Mouse (Mus musculus) C2C12 (cell line): ENCODE results near the gene Nav3. TPM values are rescaled to one million over a fixed set of nuclear protein-coding genes. Genes with fewer than 3 reads are reported as not detected.

Experiments
- H3K27me3 ChIP-seq: one replicate; pipeline ENCODE4 v1.6.1; 2011; ENCODE audit not compliant: control insufficient read depth, insufficient read depth, insufficient read length
- H3K36me3 ChIP-seq: one replicate; pipeline ENCODE4 v1.6.1; 2011; ENCODE audit not compliant: control insufficient read depth, insufficient read depth
- H3K4me3 ChIP-seq: one replicate; pipeline ENCODE4 v1.5.1; 2011; ENCODE audit warnings: mild to moderate bottlenecking, control low read depth; ENCODE audit not compliant: poor library complexity, insufficient read depth, severe bottlenecking
- H3K79me2 ChIP-seq: one replicate; pipeline ENCODE4 v1.6.1; 2011; ENCODE audit not compliant: control insufficient read depth, insufficient read depth
- H3K79me3 ChIP-seq: one replicate; pipeline ENCODE4 v1.6.1; 2011; ENCODE audit warnings: low read depth, control low read depth
- H3ac ChIP-seq: one replicate; pipeline ENCODE3; 2011; ENCODE audit warnings: low read depth; ENCODE audit not compliant: control insufficient read depth, insufficient read length
- CEBPB ChIP-seq: IDR thresholded peaks from one replicate; pipeline ENCODE4 v1.6.1; 2011; ENCODE audit warnings: low read depth, mild to moderate bottlenecking, control low read depth, moderate library complexity
- CTCF ChIP-seq: IDR thresholded peaks from one replicate; pipeline ENCODE4 v1.5.1; 2011; ENCODE audit not compliant: control insufficient read depth, insufficient read depth, insufficient read length
- FOSL1 ChIP-seq: IDR thresholded peaks from one replicate; pipeline ENCODE4 v1.8.0; 2011; ENCODE audit warnings: mild to moderate bottlenecking, low read length; ENCODE audit not compliant: poor library complexity, insufficient read depth, severe bottlenecking
- MAX ChIP-seq: IDR thresholded peaks from one replicate; pipeline ENCODE4 v1.6.1; 2011; ENCODE audit warnings: mild to moderate bottlenecking, control low read depth
- MYOD1 ChIP-seq: IDR thresholded peaks from one replicate; pipeline ENCODE4 v1.6.1; 2011; ENCODE audit warnings: low read depth; ENCODE audit not compliant: control insufficient read depth, insufficient read length
- MYOG ChIP-seq: IDR thresholded peaks from one replicate; pipeline ENCODE4 v1.6.1; 2011; ENCODE audit not compliant: control insufficient read depth, insufficient read length; ENCODE audit errors: extremely low read depth
- USF1 ChIP-seq: IDR thresholded peaks from one replicate; pipeline ENCODE4 v1.6.1; 2011; ENCODE audit warnings: low read depth, mild to moderate bottlenecking, control low read depth, moderate library complexity
- polyA plus RNA-seq: library from polyadenylated mRNA; unstranded; fragments of >200 nt; fragmentation: generic; extraction: Trizol; gene quantifications from one replicate; pipeline ENCODE4 v1.2.1, GENCODE M21; 2012; ENCODE audit warnings: missing spikeins

The Nav3 gene
- polyA plus RNA-seq, 1 experiment: 5.0 TPM

DNA sequence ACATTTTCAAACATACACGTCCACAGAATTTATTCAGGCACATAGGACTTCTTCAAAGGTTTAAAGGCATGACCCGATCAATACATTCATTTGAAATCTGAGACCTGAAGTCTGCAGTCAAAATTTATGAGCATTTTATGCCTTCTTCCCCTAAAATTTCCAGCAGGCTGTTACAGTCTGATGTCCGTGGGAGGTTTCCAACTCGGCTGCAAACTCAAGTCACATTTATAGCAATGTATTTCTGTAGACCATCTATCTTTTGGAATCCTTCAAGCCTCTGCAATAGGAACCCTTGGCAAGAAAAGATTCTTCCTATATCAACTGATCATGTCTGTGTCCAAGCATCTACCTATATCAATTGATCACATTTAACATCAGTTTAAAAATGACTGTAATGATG lies 13.4 kb upstream of the Nav3 start:
- Histone ChIP-seq H3K27me3 (no peaks in the 10 kb centered on the region), H3K79me3 (no peaks in the 10 kb centered on the region), H3ac (no peak overlapping the region), H3K36me3 (no peaks in the 10 kb centered on the region), H3K79me2 (no peaks in the 10 kb centered on the region), H3K4me3 (no peak overlapping the region)
- no peak for TF ChIP-seq CTCF
- no peak for TF ChIP-seq USF1
- no peak for TF ChIP-seq MAX
- TF ChIP-seq CEBPB: no peak
- no peak for TF ChIP-seq MYOG
- no peak for TF ChIP-seq FOSL1
- TF ChIP-seq MYOD1: no peak

- no peaks in the 10 kb centered on the region for H3K27me3 ChIP-seq
- peak overlapping the region; percentile 58 for H3ac ChIP-seq
- TF ChIP-seq MYOD1: no peak
- no peak for TF ChIP-seq CTCF
- TF ChIP-seq MAX: no peak
- no peak for TF ChIP-seq CEBPB
- no peak for TF ChIP-seq USF1
- no peak for TF ChIP-seq FOSL1
- TF ChIP-seq MYOG: no peak
- H3K79me3 ChIP-seq: no peaks in the 10 kb centered on the region
- H3K4me3 ChIP-seq: peak overlapping the region; percentile 31
- no peaks in the 10 kb centered on the region for H3K79me2 ChIP-seq
- no peaks in the 10 kb centered on the region for H3K36me3 ChIP-seq
Measured at GRCm38 (mm10) chr10:110455063-110455837, 754 bp downstream of the Nav3 start.

- TF ChIP-seq CTCF (no peak), MYOG (no peak), FOSL1 (no peak), MAX (no peak), MYOD1 (no peak), CEBPB (no peak), USF1 (no peak)
- no peaks in the 10 kb centered on the region for H3K79me2 ChIP-seq
- no peaks in the 10 kb centered on the region for H3K79me3 ChIP-seq
- H3K36me3 ChIP-seq: no peaks in the 10 kb centered on the region
- no peak overlapping the region for H3K4me3 ChIP-seq
- no peaks in the 10 kb centered on the region for H3K27me3 ChIP-seq
- no peak overlapping the region for H3ac ChIP-seq
Measured at GRCm38 (mm10) chr10:110453566-110453965, 2.4 kb downstream of the Nav3 start.

GRCm38 (mm10) chr10:110440396-110440795 lies 15.6 kb downstream of the Nav3 start:
- H3K4me3 ChIP-seq: no peak overlapping the region
- no peaks in the 10 kb centered on the region for H3K79me3 ChIP-seq
- H3K27me3 ChIP-seq: no peaks in the 10 kb centered on the region
- H3K36me3 ChIP-seq: no peaks in the 10 kb centered on the region
- H3ac ChIP-seq: no peak overlapping the region
- H3K79me2 ChIP-seq: no peaks in the 10 kb centered on the region
- TF ChIP-seq MAX: no peak
- TF ChIP-seq FOSL1: no peak
- no peak for TF ChIP-seq USF1
- no peak for TF ChIP-seq MYOG
- TF ChIP-seq CEBPB: no peak
- no peak for TF ChIP-seq CTCF
- TF ChIP-seq MYOD1: no peak

GRCm38 (mm10) chr10:110431078-110431477 lies 24.9 kb downstream of the Nav3 start:
- no peak for TF ChIP-seq MYOG
- no peak for TF ChIP-seq USF1
- no peak for TF ChIP-seq MAX
- no peak for TF ChIP-seq FOSL1
- no peak for TF ChIP-seq MYOD1
- no peak for TF ChIP-seq CTCF
- TF ChIP-seq CEBPB: no peak
- no peak overlapping the region for H3ac ChIP-seq
- no peaks in the 10 kb centered on the region for H3K79me3 ChIP-seq
- no peaks in the 10 kb centered on the region for H3K36me3 ChIP-seq
- H3K79me2 ChIP-seq: no peaks in the 10 kb centered on the region
- H3K4me3 ChIP-seq: no peak overlapping the region
- H3K27me3 ChIP-seq: no peaks in the 10 kb centered on the region
